Mouse (Mus musculus): ENCODE data around the gene Olfr263. TPM values are rescaled to one million over a fixed set of nuclear protein-coding genes. Genes with fewer than 3 reads are reported as not detected.

The Olfr263 gene
- polyA plus RNA-seq, 1 experiment = not detected

DNA sequence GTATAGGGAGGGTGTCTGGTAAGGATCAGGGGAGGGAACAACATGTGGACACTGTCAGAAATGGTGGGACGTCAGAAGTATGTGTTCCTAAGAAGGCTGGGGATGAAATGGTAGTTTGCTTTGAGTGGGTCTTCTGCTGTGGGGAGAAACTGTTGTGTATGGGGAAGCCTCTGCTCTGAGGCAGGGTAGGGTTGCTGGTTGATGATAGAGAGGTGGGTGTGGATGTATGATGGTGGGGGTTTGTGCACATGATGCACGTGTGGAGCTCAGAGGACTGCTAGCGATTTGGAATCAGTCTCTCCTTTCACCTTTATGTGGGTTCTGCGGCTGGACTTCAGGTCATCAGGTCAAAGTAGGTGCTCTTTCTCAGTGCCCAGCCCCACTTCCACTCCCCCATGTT is 56.1 kb downstream of the Olfr263 start:
- Histone ChIP-seq H3K27ac (ENCODE audit: insufficient read depth, low read depth, low read length) (no peak overlapping the region), H3K4me3 (ENCODE audit: insufficient read depth, low read depth, low read length) (no peak overlapping the region), H3K4me1 (ENCODE audit: control insufficient read depth, insufficient read depth, low read length) (peaks cover 10% of the 10 kb centered on the region)
- TF ChIP-seq CTCF (IDR thresholded peaks at IDR 0.05; ENCODE audit: insufficient read depth, low read depth, low read length) = no peak
- WGBS = 84% methylated on average over 4 of the region's 4 CpGs

Other genes starting within 250 kb of the Olfr263 start
- gene Olfr1370, start 54.7 kb upstream of the Olfr263 start, polyA plus RNA-seq (2012; ENCODE audit: insufficient read depth, insufficient read length, low replicate concordance, missing spikeins) = not detected in 2 replicates
- not detected in 2 replicates for gene Olfr1369-ps1, start 18.2 kb upstream of the Olfr263 start, polyA plus RNA-seq (2012; ENCODE audit: insufficient read depth, insufficient read length, low replicate concordance, missing spikeins)
- gene Olfr1368, start 16.2 kb downstream of the Olfr263 start, polyA plus RNA-seq (2012; ENCODE audit: insufficient read depth, insufficient read length, low replicate concordance, missing spikeins) = not detected in 2 replicates
- not detected in 2 replicates for gene Trim27, start 49.8 kb downstream of the Olfr263 start, polyA plus RNA-seq (2012; ENCODE audit: insufficient read depth, insufficient read length, low replicate concordance, missing spikeins)
- gene Gpx5, start 163.1 kb downstream of the Olfr263 start, polyA plus RNA-seq (2012; ENCODE audit: insufficient read depth, insufficient read length, low replicate concordance, missing spikeins) = not detected in 2 replicates
- not detected in 2 replicates for gene Gpx6, start 182.5 kb downstream of the Olfr263 start, polyA plus RNA-seq (2012; ENCODE audit: insufficient read depth, insufficient read length, low replicate concordance, missing spikeins)
- gene Olfr1367, start 217.3 kb downstream of the Olfr263 start, polyA plus RNA-seq (2012; ENCODE audit: insufficient read depth, insufficient read length, low replicate concordance, missing spikeins) = not detected in 2 replicates
- not detected in 2 replicates for gene Zscan12, start 233.2 kb downstream of the Olfr263 start, polyA plus RNA-seq (2012; ENCODE audit: insufficient read depth, insufficient read length, low replicate concordance, missing spikeins)